Mouse (Mus musculus) layer of hippocampus, postnatal 10 days (tissue): ENCODE measurements at regions not wholly inside any gene's neighbourhood (a gene's known extent, or its start where the extent isn't known, plus 50 kb on each side); places are given as distances from the start of the nearest gene placed in this dataset.

ENCODE experiments used
- DNase-seq, 2 experiments: peaks; one replicate each; pipeline ENCODE4 v3.0.0; 2021; ENCODE audit warnings: low spot score in 2 of 2

DNA sequence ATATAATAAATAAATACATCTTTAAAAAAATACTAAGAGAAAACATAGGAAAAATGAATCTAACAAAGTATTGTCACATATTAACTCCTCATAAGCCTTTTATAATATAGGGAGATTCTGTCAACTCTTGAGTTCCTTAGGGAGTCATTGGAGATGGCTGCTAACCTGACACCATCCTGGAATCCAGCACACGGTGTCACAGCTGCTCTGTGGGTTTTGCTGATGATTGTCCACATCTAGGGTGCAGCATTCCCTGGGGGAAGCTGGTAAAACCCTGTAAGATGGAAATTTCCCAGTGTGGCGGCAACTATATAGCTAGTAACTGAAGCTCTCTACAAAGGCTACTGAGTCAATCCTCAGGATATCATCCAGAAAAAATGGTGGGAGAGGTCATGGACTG, 58.9 kb upstream of the E2f3 start:
- DNase-seq: no peak

DNA sequence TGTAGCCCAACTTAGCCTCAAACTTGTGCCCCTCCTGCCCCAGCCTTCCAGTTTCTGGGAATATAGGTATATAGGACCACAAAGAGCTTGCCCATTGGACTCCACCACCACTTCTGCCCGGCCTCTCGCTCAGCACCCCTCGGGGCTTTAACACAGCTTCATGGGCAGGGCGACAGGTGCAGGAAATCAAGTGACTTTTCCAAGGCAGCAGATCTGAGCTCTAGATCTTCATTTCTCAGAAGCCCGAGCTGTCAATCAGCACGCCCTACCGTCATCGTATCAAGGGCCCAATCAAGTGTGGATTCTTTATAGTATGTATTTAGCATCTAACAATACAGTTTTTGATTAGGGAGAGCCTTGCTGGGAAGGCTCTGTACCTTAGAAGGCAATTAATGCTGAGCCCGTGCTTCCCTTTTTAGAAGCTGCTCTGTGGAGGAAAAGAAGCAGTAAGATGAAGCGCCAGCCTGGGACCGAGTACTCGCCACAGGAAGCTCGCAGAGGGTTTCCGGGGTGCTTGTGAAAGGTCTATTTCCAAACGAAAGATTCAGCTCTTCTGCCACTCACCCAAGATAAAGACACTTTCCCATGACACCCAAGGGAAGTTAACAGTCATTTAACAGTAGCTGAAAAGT, 56.9 kb upstream of the E2f3 start:
- no peak for DNase-seq

DNA sequence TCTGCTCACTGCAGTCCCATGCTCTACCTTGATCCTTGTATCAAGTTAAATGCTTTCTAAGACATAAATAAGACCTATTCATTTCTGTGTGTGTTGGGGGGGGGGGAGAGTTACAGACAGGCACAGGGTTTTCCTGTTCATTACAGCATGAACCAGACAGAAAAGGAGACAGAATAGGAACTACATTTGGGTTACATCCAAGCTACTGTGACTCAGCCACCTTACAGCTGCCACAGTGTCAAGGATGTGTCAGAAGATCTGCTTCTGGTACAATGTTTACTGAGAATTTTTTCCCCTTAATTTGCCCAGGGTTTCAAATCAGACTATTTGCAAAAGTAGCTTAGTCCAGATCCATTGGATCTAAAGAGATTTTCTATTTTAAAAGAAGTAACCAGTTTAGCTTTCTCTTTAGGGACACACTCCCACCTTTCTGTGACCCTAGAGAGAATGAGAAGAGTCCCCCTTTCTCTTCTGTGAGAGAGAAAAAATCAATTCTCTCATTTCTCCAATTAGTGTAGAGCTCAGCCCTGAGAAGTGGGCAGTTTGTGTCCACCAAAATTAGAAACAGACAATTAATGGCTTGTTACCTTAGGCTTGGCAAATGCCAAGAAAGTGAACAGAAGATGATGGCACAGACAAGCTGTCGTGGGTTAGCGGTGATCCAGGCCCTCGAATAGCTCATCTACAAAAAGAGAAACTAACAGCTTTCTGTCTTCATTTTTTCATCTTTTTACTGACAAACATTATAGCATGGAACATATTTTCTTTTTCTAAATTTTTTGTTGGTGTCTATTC, 55.8 kb upstream of the E2f3 start:
- no peak for DNase-seq

GRCm38 (mm10) chr13:30040288-30040687, 54.4 kb upstream of the E2f3 start:
- no peak for DNase-seq

GRCm38 (mm10) chr13:30039791-30040190, 53.9 kb upstream of the E2f3 start:
- no peak for DNase-seq

DNA sequence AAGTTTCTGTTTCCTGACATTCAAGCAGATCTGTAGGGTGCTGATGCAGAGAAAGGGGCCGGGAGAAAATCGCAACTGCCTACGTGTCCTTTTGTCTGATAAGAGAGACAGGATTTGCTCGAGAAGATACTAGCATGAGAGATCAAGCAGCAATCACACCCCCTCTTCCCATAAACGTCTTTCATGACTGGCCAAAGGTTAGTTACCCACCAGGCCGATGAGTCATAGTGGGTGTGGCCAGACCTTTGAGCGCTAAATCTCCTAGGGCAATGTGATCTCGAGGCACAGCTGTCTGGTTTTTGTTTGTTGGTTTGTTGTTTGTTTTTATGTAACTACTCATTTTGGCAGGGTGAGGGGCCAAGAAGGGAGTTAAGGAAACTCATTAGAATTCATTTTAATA, 50.7 kb upstream of the E2f3 start:
- no peak for DNase-seq

DNA sequence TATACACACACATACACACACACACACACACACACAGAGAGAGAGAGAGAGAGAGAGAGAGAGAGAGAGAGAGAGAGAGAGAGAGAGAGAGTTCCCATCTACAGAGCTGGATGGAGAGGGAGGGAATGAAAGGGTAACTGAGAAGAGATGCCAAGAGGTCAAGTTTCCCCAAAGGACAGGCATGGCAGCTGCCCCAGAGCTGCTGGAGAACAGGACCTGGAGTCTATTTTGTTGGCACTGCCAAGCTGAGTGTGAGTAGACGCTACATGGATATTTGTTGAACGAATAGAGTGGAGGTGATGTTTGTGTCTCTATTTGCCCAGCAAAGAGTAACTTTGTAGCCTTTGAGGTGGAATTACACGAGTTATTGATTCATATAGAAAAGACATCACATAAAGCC, 50.2 kb upstream of the E2f3 start:
- no peak for DNase-seq
